Mouse (Mus musculus): ENCODE data around the gene 2310030G06Rik.

Gene 2310030G06Rik

DNA sequence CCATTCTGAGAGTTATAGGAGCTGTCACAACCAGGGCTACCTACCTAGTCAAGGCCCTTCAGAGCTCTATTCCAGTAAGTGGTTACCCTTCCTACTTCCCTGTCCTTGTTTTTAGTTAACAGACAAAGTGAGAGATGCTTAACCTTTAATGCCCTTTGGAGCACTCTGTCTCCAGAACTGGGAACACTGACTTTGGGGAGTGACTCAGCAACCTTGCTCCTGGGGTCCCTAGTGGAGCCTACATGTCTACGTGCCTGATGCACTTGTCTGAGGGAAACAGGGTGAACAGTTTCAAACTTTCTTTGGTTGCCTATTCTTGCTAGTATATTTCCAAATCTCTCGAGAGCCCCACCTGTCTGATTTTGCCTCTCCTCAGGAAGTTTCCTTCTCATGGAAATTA lies 3.6 kb downstream of the 2310030G06Rik start:
- no peak for DNase-seq (ENCODE audit: low read depth, low spot score)

DNA sequence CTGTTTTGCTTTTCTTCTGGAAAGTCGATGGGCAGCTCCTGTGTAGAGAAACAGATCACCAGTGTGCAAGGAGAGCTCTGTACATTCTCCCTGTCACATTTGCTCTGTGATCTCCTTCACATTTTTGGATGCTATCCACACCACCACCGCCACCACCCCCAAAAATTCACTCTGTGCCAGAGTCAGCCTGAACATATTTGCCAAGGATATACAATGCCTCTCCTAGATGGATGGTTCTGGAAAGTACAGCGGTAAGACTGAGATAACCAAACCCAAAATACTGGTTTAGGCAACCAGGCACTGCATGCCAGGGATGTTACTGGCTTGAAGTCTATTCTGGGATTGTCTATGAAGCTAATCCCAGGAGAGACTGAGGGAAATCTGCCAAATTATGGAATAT lies 4.1 kb downstream of the 2310030G06Rik start:
- DNase-seq (ENCODE audit: low read depth, low spot score), result no peak

DNA sequence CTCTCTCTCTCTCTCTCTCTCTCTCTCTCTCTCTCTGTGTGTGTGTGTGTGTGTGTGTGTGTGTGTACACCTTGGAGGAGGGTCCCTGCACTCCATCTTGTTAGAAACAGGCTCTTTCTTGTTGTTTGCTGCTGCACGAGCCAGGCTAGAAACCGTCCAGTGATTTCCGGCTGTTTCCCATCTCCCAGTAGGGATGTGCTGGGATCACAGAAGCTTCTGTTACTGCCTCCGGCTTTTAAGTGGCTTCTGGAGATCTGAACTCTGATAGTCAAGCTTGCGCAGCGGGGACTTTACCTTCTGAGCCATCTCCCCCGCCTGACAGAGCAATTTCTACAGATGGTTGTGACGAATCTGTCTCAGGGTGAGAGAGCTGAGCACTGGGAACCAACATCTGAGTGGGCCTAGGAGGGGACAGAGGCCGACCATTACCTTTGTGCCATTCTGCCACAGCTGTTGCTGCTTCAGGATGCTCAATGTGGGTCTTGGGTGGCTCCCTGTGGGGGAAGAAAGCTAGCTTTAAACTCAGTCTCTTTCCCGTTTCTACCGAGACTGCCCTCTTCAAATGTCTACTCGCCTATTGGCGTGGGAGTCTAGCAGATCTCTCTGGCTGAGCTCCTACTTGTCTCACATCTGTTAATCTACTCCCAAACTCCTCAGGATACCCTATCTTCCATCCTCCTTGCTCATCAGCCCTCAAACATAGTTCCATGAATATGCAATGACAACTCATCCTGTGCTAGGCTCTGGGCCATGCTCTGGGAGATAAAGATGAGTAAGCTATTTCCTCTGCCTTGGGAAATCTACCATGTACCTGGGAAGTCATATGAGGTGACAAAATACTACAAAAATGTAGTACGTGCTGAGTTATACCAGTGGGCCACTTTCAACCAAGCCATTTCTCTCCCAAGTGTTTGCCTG lies 5.2 kb downstream of the 2310030G06Rik start:
- peak; percentile 48 for DNase-seq (ENCODE audit: low read depth, low spot score)

DNA sequence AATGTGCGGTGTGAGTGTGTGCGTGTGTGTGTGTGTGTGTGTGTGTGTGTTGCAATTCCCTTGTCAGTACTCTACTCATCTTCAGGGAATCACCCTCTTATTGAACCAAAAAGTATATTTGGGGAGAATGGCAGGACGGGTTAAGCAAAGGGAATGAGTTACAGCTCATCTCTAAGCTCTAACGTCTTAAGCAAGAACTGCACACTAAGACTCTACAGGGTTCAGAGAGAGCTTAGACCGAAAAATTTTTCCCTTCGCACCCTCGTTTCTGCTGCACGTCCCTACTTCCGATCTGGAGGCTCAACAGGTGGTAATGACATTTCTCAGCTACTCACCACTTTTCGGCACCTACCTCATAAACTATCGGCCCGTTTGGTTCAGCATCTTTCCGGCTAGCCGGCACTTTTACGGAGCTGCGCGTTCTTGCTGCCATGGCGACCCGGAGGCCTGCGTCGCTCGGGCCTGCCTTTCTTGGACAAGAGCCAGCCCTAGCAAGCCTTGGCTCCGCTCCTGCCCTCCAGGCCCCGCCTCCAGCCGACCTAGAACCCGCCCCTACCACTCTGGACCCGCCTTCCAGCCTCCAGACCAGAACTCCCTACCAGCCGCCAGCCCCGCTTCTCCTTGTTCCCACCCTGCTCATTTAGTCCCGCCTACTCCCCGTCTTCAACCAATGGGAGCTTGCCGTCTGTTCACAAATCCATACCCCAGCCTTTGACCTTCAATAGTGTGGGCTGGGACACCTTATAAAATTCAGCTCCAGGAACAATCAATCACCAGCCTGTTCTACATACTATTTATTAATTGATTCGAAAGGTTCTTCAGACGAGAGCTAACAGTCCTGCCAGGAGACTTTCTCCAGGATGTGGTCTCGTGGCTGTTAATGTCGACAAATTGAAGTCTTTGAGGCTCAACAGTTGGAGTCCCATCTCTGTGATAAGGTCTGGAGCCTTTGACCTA lies 7.1 kb downstream of the 2310030G06Rik start, which contains the start of gene Dixdc1:
TSS of gene Dixdc1 (minus strand) at position 604 of the 957 bp plus-strand sequence.
- peak; percentile 87 for DNase-seq (ENCODE audit: low read depth, low spot score)

DNA sequence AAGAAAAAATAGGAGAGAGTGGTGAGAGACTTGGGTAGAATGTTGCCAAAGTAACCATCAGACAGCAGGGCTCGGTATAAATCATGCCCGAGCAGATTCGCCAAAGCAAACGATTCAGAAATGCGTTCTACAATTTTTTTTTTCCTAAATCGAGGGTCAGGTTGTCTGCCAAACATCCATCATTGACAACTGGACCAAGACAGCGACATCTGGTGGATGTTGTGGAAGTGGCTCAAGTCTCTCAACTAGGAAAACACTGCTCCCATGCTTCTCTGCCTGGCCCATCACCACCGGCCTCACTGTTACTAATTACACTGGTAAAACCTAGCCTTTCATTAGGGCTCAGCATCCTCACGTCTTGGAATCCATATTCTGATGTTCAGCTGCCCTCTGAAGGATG lies 11.3 kb downstream of the 2310030G06Rik start:
- DNase-seq (ENCODE audit: low read depth, low spot score), result no peak

DNA sequence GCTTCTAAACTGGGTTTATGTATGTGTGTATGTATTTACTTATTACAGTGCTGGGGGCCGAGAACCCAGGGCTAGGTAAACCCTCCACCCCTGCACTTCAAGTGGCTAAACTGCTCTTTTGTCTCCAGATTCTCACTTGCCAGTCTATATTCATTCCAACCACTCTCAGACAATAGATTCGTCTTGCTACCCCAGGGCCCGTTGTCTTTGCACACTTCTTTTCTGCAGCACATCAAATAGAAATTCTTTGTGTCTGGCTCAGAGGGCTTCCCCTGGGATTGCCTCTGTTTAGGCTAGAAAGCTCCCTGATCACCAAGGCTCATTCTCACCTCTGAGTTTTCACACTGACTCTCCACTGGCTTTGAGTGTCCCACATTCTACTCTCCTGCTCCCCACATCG lies 13.8 kb downstream of the 2310030G06Rik start:
- no peak for DNase-seq (ENCODE audit: low read depth, low spot score)

DNA sequence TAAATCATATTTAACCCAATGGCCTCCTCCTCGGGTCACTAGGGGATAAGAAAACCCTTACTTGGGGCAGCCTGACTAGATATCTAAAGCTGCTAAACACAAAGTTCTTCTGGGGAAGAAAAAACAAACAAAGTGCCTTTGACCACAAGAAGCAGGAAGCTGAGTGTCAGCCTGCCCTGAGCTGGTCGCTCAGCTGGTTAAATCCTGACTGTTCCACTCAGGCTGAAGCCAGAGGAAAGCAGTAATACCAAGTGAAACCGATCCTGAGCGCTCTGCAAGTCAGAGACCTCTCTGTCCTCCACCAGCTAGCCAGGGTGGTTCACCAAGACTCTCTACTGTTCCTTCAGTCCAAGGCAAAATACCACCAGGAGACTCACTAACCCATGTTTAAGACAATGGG lies 16.7 kb downstream of the 2310030G06Rik start:
- no peak for DNase-seq (ENCODE audit: low read depth, low spot score)

DNA sequence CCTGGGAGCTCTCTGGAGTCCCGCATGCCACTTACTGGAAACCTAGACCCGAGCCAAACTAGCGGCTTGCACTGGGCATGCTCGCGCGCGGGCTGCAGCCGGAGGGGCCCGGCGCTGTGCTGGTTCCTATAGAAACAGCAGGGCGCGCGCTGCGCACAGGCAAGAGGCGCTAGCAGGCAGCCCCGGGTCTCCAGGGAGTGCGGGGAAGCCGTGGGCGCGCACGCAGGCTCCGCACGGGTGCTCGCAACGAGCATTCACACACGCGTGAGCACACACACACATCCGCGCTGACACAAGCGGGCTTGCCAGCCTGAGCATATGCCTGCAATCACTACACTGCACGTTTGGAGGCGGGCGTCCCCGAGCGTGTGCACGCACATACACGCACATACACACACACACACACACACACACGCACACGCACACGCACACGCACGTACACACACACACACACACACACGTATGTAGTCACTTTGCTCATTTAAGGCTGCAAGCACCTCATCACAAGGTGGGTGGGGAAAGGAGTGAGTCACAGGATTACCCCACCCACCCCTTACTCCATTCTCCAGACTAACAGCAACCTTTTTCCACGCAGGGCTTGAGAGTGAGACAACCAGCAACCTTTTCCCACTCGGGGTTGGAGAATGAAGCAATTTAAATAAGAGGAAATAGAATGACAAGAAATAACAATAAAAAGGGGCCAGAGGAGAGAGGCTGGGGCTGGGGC lies 18.2 kb downstream of the 2310030G06Rik start:
- peak; percentile 92 for DNase-seq (ENCODE audit: low read depth, low spot score)

DNA sequence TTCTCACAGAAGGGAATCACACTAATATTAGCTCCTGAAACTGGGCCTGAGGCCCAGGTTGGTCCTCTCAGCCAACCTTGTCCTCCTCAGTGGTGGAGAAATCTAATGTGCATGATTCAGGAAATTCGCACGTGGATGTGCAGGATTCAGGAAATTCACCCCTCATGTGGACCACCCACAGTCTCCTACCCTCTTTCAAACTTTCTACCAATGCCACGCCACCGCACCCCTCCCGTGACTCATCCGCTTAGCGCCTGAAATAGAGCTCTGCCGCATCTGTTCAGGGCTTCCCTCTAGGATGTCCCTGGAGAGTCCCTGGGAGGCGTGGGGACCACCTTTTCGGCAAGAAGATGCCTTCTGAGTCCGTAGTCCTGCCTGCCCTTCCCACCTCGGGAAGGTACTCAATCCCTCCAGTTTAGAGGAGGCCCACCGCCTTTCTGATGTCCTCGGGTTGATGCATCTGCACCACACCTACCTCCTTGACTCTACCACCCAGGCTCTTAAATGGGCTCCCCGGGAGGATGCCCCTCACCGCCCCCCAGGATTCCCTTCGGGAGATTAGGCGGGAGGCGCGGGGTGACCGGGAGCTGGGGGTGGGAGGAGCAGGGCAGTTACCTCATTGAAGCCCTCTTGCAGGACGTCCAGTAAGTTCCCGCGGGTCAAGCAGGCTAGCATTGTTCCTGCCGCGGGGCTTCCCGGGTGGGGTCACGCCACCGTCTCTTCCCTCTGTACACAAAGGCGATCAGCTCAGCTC lies 19.0 kb downstream of the 2310030G06Rik start:
- DNase-seq (ENCODE audit: low read depth, low spot score), result peak; percentile 67

DNA sequence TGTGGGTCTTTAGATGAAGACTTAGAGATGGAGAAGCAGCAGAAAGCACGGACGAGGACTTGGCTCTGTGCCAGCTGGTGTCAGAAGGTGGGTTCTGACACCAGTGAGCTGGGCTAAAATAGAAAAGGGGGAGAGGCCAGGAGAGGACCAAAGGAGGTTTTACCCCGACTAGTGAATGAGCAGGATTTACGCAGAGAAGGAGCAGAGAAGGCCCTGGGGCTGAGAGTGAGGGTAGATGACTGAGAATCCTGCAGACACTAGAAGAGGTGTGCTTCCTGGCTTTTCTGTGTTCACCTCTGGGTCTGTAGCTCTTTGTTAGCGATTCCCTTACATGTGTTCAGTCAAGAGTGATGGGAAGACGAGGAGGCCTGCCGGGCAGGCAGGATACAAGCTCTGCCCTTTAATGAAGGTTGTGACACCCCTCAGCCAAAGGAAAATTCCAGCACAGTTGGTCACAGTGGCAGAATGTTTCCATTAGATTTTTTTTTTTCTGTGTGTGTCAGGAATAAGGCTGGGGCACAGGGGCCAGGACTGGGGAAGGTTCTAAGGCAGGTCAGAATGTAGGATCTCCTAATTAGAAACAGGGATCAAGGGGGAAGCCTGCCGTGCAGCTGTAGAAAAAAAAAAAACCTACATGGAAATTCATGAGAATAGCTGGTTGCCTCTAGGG lies 20.3 kb downstream of the 2310030G06Rik start:
- no peak for DNase-seq (ENCODE audit: low read depth, low spot score)

DNA sequence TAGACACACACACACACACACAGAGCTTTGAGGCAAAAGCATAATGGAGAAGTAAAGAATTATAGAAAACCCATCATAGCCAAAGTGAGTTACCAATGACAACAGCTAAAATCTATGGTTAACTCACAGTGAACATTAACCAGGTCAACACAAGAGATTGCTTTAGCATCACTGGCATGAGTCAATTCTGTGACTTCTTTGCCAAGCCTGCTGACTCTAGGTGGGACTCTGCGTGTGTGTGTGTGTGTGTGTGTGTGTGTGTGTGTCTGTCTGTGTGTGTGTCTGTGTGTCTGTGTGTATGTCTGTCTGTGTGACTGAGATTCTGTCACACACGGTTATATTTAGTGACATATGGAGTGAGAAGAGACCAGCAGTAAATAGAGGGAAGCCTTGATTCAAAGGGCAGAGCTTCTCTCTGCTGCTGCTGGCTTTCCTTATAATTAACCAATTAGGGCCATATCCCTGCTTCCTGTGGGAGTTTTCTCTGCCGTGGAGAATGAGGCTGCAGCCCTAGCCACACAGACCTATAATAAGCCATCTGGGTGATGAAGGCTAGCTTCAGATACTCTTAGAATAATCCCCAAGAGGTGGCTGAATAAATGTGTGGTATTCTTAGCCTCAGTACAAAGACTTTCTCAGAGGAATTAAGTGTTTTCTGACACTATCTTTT lies 21.5 kb downstream of the 2310030G06Rik start:
- DNase-seq (ENCODE audit: low read depth, low spot score), result no peak

DNA sequence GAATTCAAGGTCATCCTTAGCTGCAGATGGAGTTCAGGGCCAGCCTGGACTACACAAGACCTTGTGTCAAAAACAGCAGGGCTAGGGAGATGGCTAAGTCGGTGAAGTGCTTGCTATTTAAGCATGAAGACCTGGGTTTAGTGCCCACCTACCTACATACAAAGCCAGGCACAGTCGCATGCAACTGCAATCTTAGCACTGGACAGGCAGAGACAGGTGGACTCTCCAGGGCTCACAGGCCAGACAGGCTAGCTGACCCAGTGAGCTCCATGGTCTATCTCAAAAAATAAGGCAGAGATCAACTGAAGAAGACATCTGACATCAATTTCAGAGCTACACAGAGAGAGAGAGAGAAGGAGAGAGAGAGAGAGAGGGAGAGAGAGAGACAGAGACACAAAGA lies 22.2 kb downstream of the 2310030G06Rik start:
- DNase-seq (ENCODE audit: low read depth, low spot score), result no peak

DNA sequence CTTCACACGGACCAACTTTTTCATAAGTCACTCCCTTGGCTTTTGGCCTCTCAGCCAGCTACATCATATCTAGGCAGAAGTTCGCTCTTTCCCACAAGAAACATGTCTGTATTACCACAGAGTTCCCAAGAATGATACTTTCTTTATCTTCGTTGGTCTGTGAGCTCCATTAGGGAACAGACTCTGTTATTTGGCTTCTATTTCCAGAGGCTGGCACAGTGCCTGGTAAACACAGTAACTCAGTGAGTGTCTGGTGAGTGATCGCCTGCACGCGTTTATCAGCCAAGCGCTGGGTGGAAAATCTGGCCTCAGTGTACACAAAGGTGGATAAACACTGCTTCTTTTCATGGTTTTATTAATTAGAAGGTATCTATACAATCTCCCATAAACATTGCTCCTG lies 22.9 kb downstream of the 2310030G06Rik start:
- DNase-seq (ENCODE audit: low read depth, low spot score), result no peak

DNA sequence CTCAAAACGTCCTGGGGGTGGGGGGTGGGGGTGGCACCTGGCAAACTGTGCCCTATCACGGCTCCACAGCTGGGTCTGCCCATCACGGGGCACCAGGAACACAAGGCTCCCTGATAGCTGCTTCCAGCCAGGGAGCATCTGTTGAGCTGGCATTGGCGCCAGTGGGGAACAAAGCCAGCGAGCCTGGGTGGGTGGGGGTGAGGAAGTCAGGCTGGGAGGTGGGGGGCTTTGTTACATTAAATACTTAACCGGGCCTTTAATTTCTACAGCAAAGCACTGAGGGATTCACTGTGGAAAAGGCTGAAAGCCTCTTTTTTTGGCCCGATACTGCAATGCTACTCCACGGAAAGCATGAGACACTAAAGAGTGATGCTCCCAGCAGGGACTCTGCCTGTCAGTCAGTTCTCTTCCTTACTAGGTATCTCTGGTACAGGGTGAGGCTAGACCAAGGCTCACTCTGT lies 23.9 kb downstream of the 2310030G06Rik start:
- no peak for DNase-seq (ENCODE audit: low read depth, low spot score)

DNA sequence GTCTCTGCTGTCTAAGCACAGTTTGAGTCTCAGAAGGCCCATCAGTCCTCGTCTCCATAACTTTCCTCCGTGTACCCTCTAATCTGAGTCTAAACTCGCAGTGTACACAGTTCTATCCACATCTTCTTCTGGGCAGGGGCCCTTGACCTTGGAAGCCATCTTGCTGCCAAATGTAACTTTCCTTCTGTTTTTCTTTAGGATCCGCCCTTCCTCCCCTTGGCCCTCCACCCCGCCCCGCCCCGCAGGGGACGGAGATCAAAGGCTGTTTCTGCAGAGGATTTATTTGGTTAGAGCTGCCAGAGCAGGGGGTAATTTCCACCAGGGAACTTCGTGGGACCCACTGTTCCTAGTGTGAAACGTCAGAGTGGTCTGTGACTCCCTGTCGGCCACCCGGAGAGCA lies 25.3 kb downstream of the 2310030G06Rik start:
- DNase-seq (ENCODE audit: low read depth, low spot score), result no peak

DNA sequence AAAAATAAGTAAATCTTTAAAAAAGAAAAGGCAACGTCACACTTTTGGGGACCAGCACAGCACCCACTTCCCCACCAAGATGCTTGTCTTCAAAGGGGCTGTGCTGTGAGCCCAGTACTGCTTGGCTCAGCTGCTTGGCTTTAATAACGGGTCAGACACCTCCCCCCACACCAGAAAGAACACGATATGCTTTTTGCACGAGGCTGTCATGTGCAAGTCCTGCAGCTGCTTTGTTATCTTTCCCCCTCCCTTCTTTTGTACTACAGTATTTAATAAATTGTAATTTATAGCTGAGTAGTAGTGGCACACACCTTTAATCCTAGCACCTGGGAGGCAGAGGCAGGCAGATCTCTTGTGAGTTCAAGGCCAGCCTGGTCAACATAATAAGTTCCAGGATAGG lies 27.5 kb downstream of the 2310030G06Rik start:
- DNase-seq (ENCODE audit: low read depth, low spot score), result no peak

DNA sequence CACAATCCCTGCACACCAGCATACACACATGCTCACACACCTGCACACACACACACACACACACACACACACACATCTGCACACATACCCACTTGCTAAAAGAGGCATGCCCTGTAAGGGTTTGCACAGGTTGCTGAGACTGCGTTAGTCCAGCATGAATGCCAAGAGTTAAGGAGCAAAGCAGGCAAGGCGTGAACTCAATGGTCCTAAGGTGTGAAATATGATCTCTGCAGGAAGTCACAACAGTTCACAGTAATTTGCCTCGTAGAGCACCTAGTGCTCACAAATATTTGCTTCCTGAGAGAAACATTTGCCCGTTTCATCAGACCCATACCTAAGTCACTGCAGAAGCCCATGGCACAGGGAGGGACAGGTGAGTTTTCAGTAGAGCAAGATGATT lies 32.1 kb downstream of the 2310030G06Rik start:
- no peak for DNase-seq (ENCODE audit: low read depth, low spot score)

DNA sequence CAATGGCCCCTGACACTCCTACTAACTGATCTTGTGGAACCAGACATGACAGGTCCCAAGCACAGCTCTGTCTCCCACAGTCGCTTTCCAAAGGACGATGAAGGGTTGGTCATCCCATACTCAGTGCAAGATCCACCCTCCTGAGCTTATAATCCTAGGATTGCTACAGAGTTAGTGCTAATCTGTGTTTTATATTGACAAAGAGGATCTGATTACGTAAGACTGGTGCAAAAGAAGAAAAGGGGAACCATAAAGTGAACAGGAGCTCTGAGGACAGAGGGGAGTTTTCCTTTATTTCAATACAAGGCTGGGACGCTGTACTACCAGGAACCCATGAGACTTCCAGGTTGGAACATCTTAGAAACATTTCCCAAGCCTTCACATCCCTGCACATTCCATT lies 35.0 kb downstream of the 2310030G06Rik start:
- no peak for DNase-seq (ENCODE audit: low read depth, low spot score)

DNA sequence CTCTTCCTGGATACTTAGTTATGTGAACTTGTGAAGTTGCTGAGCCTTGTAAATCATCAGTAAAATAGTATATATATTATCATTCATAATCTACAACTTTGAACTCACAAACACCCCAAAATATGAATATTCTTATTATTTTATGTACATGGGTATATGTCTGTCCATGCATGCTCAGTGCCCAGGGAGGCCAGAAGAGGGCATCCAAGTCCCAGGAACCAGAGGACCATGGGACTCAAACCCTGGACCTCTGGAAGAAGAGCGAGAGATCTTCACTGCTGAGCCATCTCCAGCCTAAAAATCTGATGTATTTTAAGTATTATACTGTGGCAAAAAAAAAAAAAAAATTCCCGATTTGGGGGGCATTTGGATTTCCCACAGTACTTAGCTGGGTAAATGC lies 37.2 kb downstream of the 2310030G06Rik start:
- DNase-seq (ENCODE audit: low read depth, low spot score), result no peak

DNA sequence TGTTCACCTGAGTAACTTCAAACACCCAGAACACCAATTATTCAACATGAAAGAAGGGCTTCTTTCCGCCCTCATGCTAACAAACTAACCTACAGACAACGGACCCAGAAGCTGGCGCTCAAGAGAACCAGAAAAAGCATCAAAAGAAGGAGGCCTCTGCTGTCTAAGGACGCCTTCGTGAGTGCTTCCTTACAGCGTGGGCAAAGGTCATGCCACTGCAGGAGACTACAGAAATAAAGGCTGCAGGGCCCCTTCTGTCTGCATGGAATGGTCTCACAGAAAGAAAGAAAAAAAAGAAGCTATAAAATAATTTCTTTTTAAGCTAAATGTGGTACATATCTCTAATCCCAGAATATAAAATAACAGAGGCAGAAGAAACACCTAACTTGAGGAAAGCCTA lies 41.4 kb downstream of the 2310030G06Rik start:
- DNase-seq (ENCODE audit: low read depth, low spot score), result no peak
